Mouse (Mus musculus) cerebellum, postnatal 25 days (tissue): Measurements from ENCODE around the gene Trio.

Experiments
- DNase-seq, 2 experiments: peaks; one replicate each; pipeline ENCODE4 v3.0.0; 2021; ENCODE audit warnings: mixed read lengths in 2 of 2

Gene Trio

DNA sequence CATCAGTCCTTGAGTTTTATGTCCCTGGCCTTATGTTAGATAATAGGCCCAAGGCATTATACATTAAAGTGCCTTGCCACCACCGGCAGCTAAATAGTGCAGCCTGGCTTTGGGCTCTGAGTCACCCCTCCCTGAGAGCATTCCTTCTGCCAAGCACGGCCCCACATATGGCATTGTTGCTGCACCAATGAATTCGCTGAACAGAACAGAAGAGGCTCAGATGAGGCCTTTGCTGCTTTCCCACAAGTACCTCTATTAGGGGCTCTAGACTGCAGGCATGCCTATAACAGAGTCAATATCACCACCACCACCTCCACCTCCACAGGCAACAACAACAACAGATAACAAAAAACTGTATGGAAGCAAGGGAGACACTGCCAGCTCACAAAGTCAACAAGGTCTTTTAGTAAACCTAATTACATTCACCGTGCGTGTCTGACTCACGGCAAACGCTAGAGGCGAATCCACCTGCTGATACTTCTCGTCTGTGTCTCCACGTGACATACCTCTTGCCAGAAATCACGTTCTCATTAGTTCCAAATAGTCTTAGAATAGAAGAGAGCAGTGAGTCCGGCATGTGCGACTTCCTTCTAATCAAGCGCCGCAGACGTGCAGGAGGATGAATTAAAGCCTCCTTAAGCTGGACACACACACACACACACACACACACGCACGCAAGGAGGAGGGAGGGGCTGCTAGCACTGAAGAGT is 82.0 kb downstream of the Trio start:
- peak; percentile 86 to 89 for DNase-seq

DNA sequence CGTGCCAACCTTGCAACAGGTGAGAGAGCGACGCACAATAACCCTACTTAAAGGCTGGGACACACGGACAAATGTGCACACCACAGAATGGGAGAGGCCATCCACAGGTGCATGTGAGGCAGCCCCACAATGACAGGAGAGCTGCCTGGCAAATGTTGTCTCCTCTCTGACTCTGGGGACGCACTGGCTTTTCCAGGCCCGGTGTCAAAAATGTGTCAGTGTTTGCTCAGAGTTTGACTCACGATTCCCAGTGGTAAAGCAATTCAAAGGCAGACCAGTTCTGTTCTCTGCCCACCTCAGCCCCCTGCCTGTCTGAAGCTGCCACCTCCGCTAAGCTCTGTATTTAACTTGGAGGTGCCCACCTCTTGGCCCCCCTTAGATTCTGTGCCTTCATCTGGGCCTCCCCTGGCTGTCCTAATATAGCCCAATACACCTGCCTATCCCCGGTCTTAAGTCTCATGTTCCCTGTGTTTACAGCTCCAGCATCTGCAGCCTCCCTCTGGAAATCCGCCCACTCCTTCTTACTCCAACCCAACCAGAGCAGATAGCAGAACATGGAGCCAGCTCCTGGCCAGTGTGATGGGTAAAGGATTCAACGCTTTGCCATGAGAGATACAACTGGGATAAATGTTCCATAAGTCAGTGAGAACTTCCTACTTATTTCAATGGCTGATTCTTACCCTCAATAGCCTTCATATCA is 83.3 kb downstream of the Trio start:
- DNase-seq, result peak in 1 of 2 experiments; percentile 59

DNA sequence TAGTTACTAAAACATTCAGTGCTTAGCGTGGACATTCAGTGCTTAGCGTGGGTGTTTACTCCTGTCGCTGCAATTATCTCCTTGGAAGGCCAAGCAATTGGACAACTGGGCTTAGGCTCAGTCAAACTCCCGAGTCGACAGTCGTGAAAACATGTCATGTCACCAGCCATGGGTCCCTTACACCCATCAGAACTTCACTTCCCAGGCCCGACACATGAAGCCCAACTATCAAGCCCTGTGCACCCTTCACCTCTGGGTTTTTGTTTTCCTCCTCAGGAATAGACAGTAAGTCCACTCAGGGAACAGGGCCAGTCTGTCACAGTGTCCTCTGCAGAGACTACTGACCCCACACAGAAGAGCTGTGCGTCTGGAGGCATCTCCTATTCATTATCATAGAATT is 84.2 kb downstream of the Trio start:
- DNase-seq, result no peak

DNA sequence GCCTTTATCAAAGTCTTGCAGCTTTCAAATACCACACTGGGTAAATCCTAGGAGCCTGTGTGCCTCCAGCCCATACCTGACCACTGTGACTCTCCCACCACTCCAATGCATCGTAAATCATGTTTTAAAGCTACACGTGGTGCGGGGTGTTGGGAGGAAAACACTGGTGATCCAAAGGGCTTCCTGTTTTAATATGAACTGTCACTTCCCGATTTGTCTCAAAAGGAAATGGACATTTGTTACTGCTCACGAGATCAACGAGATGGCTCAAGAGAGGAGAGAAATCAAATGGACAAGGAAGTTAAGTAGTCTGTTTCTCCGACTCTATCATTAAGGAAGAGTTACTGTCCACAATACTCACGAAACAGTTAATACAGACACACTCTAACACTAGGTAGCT is 84.6 kb downstream of the Trio start:
- no peak for DNase-seq

DNA sequence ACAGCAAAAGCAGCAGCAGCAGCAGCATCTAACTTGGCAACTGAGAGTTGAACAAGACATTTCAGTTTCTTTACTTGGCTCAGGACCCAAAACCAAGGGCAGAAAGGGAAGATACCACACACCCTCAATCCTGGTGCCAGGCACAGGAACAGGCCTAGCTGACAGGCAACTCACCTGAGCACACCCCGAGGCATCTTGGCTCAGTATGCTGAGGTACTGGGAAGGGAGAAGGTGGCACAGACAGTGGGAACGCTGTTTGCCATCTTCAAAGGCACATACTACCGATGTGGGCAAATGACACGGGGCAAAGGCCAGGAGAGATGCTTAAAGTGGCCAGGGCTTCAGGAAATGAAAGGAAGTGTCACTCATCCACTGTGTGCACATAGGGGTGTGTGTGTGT is 85.6 kb downstream of the Trio start:
- DNase-seq, result peak in 1 of 2 experiments; percentile 45

DNA sequence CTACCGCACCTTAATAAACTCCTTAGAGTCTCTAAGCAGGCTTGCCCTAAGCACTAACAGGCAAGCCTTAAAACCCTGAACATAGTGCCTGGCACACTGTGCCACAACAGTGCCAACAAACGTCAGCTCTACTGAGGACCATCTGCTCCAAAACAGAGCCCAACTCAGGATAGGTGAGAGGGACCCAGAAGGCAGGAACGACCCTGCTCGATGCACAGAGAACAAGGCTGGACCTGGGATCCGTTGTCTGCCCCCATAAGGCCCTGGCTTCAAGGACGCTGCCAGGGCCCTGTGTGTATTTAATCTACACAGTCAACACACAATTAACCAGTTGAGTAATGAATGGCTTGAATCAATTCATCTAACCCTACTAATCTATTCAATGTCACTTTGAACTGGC is 86.8 kb downstream of the Trio start:
- DNase-seq, result peak; percentile 84 to 85

DNA sequence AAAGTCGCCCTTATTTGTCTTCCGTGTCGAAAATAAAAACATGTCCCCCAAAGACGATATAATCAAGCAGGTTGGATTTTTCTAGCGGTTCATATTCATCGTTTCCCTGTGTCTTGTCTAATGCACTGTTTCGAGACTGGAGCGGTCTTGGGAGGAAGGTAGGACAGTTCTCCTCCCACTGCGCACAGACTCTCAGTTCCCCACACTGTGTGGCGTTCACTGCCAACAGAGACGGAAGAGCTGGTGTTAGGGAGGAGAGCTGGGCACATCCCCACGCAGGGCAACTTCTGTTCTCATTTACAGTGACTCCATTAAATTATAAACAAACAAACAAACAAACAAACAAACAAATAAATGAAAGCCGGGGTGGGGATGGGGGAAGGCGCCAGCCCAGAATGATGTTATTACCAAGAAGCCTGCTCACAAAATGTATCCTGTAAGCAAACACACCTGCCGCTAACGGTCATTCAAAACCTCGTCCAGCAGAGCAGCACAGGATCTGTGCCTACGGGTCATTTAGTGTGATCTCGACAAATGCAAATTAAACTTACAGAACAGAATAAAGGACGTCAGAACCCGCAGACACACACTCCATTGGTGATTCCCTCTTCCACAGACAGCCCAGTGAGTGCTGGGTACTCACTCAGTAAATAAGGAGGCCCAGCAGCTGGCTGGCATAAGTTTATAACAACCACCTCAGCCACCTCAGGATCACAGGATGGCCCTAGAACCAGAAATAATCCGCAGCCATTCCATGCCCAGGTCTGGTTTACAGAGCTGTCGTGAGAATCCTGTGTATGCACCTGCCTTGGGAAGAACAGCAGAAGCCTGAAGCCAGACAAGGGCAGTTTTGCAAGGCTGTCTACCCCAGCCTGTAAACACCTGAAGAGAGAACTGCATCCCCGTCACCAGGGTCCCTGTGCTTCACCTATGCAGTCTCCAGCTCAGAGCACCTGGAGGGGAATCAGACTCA is 87.5 kb downstream of the Trio start:
- peak in 1 of 2 experiments; percentile 73 for DNase-seq

DNA sequence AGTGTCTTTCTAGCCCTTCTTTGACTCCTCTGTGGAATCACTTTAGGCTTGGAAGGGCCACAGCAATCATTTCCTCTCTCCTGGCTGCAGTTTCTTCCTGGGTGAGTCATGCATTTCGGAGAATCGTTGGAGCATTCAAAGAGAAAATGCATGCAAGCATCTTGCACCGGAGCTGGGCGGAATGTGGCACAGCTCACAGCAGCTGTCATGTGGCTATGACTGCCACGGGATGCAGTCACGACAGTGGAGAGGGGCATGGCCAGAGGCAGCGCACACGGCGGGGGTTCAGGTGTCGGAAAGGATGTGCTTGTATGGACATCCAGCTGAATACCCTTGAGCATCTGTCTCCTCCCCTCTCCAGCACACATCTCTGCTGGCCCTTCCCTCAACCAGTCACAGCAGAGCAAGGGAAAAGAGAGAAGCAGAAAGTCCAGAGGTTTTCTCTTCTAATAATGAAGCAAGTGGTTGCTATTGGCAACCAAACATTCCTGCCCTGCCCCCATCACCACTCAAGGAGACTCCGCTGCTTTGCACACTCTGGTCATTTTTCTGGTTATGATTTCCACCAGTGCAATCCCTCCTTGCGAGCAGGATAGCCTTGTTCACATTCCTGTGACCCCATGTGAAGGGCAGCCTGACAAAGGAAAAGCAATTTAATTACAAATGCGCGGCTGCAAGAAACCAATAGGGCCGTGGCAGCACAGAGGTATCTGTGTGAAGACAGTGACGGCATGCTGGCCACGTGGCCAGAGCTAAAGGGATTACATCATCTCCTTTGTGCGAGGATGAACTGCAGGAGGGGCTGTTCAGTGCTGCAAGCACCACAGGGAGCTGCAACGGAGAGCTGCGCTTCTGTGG is 88.4 kb downstream of the Trio start:
- peak; percentile 87 for DNase-seq

DNA sequence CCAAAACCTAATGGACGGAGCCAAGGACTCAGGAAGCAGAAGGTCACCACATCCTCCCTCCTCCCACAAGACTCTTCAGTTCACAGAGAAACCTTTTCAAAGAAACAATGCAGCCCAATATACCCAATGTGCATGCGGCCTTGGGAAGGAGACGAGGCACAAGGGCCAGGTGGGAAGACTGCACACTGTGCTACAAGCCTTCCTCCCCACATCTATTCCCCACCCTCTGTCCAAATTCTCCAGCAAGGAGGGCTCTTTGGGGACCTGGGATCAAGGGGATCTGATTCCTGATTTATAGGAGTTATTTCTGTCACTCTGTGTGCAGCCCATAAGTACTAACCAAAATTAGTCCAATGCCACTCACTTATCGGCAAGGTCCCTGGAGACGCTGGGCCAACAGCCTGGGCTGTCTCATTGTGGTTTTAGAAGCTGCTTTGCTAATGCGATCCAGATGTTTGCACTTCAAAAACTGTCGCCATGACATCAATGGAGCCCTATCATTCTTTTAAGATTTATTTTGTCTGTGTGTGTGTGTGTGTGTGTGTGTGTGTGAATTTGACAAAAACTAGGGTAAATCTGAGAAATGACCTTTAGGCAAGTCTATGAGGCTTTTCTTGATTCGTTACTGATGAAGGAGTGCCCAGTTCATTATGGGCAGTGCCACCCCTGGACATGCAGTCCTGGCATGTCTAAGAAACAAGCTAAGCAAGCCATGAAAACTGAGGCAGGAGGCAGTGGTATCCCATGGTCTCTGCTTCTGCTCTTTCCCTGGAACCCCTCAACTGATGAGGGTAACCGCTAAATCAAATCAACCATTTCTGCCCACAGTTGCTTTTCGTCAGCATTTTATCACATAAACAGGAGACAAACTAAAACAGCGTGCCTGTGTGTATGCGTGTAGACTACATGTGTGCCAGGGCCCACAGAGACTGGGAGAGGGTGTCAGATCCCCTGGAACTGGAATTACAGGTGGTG is 89.6 kb downstream of the Trio start:
- DNase-seq, result peak in 1 of 2 experiments; percentile 7

DNA sequence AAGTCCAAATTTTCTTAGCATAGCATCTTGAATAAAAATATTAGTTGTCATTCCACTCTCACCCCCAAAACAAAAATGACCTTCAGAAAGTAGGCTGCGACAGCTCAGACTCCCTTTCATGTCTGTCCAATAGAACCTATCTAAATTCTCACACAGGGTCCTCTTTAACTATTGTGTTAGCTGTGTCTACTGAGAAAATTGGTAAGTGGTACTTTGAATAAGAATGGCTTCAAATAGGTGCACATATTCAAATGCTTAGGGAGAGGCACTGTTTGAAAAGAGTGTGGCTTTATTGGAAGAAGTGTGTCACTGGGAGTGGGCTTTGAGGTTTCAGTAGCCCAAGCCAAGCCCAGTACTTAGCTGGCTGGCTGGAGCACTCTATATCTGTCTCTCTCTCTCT is 92.4 kb downstream of the Trio start:
- no peak for DNase-seq

DNA sequence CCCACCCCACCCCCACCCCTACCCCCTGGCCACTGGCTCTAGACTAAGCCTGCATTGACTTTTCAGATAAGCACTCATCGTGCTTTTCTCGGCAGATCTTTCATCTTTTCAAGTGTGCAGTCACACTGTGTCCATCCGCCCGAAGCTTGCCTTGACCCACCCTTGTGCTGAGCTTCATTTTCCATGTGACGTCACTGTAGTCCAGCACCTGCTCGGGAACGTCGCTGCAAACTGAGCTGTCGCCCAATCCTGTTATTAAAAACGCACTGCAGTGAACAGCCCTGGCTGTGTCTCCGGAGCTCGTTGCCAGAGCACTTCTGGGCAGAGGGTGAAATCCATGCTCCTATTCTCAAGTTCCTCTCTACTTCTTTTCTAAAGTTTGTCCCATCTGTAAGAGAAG is 93.8 kb downstream of the Trio start:
- no peak for DNase-seq

DNA sequence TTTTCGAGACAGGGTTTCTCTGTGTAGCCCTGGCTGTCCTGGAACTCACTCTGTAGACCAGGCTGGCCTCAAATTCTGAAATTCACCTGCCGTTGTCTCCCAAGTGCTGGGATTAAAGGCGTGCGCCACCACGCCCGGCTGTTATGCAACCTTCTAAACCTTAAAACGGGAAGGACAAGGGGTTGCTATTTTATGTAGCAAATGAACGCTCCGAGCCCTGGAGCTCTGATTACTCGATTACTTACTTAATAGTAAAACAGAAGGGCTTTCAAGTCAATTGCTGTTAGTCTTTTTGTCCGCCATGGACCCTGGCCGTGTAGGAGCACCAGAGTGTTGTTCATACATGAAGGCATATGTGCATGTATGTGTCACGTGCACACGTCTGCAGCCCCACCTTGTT is 94.2 kb downstream of the Trio start:
- no peak for DNase-seq

DNA sequence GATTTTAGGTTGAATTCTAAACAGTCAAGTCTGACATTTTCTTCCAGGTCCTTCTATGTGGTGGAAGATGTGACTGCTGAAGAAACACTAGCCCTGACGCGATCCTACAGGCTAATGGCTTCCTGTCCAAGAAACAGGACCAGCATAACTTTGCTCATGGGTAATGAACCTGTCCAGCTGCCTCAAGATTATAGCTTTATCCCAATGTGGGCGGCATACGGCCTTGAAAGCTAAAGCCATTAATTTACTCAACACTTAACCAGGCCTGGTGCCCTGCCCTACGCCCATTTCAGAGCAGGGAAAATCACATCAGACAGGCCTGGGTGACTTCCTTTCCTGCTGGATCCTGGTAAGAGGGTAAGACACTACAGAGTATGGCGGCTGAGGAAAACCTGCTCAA is 98.0 kb downstream of the Trio start:
- DNase-seq, result no peak

DNA sequence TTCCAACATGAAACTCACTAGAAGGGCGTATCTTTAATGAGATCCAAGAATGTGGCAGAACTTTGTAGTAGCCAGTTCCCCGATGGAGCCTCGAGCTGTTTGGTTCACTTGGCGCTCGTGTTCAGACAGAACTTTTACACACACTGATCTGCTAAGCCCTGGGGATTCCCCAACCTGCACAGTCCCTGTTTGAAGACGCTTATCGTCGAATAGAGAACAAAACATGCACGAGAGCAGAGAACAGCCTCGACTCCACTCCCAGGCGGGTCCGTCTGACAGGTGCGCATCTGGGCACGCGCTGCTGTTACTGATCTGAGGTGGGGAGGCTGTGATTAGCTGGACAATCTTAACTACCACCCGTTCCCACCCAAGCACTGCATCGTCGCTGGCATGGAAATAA is 98.7 kb downstream of the Trio start:
- DNase-seq, result no peak

DNA sequence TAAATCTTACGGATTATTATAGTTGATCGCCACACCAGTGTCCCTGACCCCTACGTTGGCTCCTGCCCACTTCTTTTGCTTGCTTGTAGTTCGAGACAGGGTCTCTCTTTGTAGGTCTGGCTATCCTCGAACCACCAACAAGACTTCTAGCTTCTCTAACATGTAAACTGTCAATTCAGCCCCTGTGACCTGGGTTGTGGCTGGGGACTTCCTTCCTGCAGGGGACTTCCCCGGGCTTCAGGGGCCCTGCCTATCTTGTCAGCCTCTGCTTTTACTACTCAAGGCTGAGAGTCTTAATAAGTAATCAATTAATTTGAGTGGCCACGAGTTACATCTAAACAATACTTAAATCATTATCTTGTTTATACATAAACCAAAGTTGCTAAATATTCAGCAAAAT is 99.2 kb downstream of the Trio start:
- no peak for DNase-seq

DNA sequence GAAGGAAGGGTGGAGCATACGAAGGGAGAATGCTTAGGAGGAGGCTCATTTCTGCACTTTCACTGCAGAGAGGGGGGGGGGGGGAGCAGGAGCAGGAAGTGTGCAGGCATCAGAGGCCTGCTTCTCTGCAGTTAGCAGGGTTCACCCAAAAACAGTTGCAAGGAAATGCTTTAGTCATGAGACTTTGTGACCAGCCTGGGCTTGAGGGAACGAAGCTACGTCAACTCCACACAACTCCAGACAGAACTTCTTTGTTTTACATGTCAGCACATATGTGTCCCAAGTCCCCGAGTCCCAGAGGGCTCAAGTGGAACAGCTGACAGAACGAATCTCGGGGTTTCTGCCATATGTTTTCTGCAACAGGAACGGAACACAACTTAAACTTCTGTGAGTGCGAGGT is 99.8 kb downstream of the Trio start:
- DNase-seq, result no peak

DNA sequence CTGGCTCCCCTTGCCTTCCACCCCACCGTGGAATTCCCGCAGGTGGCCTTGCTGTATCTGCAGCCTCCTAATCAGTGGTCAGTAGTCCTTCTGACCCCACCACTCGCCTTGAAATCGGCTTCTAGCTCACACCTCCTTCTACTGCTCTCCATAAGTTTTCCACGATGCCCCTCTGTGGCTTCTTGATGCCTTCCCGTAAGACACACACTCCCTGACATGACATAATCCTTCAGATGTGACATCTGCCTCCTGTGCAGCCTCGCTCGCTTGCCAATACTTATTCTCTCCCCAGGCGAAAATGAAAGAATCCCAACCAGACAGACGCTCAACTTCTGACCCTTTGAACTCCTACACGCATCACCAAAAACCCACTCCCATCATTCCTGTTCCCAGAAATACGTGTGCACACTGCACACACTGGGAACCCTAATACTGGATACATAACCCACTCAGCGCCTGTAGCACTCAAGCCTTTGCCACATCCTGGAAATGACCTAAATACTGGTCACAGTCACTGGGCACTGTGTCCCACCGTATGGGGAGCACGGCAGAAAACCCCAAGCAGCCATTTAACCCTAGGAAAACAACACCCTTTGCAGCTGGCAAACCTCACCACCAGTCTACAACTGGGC is 100.5 kb downstream of the Trio start:
- DNase-seq, result no peak

DNA sequence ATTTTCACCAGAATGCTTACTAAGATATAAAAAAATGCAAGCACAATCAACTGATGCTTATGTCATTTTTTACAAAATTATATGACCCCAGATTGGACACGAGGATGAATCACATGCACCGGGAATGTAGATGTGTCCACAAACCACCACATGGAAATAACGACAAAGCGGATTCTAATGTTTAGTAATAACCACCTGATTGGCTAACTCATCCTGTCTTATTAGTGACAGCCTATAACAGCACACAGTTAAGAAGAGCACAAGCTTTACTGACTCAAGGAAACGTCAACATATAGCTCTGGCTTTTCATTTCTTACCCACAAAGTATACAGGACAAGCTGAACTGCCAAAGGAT is 101.7 kb downstream of the Trio start:
- DNase-seq, result no peak

DNA sequence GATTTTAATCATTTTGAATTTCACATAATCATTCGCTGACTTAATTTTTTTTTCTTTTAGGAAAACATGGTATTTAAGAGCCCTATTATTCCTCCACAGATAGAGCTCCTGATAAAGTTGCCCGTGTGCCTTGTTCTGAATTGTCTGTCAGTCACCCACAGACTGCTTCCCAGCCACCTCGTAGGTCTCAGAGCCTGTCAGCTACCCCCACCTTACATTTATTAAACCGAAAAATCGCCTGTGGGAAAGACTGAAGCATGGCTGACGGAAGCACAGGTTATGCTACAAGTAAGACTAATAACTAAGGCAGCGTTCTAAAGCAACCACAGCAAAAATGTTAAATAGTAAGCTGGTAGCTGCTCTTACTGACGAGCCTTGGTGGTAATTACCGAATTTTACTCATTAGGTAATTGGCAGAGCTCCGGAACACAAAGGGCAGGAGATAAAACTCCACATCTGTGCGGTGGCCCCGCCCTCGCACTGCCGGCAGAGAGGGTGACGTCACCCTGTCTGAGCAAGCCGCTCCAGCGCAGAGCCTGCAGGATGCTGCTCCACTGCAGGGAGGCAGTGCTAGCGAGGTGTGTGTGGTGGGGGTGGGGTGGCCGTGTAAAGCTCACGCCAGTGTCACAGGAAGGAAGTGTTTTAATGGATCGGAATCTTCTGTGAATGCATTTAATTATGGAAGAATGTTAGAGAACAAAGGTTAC is 102.2 kb downstream of the Trio start:
- peak; percentile 83 to 88 for DNase-seq

DNA sequence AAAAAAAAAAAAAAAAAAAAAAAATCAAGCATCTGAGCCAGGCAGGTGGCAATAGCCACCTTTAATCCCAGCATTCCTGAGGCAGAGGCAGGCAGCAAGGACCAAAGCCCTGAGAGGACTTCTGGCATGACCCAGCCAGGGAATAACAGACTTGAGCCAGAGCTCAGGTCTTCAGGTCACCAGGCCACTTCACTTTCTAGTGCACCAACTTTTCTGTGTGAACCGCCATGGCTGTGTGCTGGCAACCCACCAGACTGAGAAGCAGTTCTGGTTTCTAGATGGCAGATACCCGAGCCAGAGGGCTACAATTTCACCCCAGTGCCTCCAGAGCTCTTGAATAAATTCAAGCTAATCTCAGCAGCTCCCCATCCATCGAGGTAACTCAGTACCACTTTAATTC is 104.9 kb downstream of the Trio start:
- DNase-seq, result no peak
